Mouse (Mus musculus) ES-Bruce4 (cell line): Measurements from ENCODE around the gene Neo1.

ENCODE experiments used
- CTCF ChIP-seq: IDR thresholded peaks from one replicate; pipeline ENCODE4 v1.8.1; 2011; ENCODE audit warnings: low read depth, low read length
- EP300 ChIP-seq: IDR thresholded peaks from 2 replicates; pipeline ENCODE4 v1.6.1; 2011; ENCODE audit warnings: low read depth, low read length; ENCODE audit not compliant: insufficient read depth
- POLR2A ChIP-seq: IDR thresholded peaks from one replicate; pipeline ENCODE4 v1.8.1; 2011; ENCODE audit warnings: low read length; ENCODE audit not compliant: insufficient read depth

DNA sequence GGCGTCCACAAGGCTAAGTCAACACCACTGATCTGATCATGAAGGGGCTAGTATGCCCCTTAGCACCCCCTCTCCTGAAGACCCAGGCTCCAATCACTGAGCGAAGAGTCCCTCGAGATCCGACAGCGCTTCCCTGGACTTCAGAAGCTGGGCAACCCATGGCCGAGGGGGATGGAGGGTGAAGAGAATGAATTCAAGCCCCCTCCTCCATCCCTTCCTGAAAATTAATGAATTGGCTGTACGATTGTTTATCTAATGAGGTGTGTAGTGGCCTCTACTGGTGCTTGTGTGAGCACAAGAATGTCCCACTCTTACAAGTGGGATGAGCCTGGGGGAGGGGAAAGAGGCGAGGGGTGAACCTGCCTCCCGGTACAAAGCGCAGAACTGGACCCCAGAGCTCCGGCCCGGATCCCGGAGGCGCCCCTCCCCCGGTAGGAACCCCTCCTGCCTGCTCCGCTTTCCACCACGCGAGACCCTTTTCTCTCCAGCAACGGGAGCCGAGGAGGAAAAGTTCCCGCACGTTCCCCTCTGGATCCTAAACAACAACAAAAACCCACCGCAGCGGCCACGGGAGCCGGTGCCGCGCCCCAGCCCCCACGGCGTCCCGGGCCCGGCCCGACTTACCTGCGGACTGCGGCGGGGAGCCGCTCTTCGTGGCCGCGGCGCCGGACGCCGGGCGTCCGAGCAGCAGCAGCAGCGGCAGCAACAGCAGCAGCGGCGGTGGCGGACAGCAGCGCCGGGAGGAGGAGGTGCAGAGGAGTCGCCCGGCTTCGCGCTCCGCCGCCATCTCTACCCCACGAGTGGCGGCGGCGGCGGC, 691 bp downstream of the Neo1 start:
- no peak for TF ChIP-seq CTCF
- TF ChIP-seq EP300 = no peak
- TF ChIP-seq POLR2A = no peak
